Mouse (Mus musculus): ENCODE data around the gene Wtap.
"Not testable (repeated sequence)": the region's sequence is repeated elsewhere in the genome, so short reads cannot be mapped to it uniquely, and the experiment has no call there.

Gene Wtap

DNA sequence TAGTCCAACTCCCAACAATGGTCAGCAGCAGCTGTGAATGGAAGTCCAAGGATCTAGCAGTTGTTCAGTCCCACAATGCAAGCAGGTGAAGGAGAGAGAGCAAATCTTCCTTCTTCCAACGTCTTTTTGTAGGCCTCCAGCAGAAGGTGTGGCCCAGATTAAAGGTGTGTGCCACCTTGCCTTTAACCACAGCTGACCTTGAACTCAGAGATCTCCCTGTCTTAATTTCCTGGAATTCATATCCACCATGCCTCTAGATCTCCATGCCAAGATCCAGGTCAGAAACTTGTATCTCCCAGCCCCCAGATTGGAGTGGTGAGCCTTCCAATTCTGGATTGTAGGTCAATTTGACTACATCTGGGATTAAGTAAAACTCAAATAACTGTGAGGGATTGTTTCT is at the start of gene Wtap:
TSS of gene Wtap (minus strand) at position 101 of the 400 bp plus-strand sequence.
- DNase-seq (ENCODE audit: low spot score) = no peak

DNA sequence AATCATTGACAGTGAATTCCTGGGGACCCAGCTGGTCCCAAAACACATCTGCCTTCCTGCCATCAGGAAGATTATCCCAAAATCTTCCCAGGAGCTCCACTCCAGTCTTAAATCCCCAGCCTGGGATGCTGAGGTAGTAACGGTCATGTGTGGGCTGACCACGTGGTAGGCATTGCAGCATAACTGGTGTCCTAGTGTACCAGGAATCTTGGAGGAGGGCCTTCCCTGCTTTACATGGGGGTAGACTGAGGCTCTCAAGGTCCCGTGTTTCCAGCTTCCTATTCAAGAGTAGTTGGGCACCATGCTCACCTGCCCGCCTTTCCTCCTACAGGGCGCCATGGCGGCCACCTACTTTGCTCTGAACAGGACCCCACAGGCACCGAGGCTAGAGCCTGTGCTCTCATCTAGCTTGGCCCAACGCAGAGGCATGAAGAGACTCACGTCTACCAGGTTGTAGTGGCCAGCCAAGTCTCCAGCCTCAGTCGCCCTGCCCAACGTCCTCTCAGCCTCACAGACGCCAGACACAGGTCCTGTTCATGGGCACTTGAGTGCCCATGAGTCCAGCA is 42.7 kb upstream of the Wtap start:
- DNase-seq (ENCODE audit: low spot score) = not testable (repeated sequence)

DNA sequence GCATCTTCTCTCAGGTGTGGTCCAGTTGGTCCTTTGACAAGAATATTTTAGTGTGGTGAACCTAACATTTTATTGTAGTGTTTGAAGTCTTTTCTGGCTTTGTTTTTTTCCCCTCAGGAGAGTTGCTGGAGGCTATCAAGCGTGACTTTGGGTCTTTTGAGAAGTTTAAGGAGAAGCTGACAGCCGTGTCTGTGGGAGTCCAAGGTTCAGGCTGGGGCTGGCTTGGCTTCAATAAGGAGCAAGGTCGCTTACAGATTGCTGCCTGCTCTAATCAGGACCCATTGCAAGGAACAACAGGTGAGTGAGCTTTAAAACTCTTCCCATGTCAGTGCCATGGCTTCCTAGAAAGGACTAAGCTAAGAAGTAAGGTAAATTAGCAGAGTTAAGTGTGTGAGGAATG is 19.3 kb upstream of the Wtap start:
- no peak for DNase-seq (ENCODE audit: low spot score)

DNA sequence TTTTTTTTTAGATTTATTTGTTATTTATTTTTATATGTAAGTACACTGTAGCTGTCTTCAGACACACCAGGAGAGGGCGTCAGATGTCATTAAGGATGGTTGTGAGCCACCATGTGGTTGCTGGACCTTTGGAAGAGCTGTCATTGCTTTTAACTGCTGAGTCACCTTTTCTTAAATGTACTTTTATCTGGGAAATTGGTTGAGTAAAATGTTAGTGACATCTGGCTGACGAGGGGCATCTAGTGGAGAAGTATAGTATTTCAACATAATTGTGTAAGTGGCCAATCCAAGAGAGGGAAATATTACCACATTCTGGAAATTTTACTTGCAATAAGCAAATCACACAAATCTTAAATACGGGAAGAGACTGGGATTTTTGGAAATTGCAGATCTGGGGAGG is 15.9 kb upstream of the Wtap start:
- DNase-seq (ENCODE audit: low spot score) = no peak

DNA sequence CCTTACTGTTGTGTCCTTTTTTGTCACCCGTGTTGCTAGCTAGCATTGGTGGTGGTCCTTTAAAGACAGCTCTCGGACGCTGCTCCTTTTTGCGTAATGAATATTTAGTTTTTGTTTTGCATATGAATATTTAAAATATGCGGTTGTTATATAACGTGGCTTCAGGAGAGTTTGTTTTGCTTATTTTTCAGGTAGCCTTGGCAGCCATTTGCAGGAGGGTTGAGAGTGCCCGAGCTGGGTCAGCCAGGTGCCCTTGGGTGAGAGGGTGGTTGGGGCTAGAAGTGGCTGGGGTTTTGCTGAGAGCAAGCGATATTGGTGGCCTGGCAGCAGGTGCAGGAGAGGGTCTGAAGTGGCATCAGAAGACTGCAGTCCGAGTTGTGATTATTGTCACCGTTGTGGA is 14.6 kb upstream of the Wtap start:
- no peak for DNase-seq (ENCODE audit: low spot score)

DNA sequence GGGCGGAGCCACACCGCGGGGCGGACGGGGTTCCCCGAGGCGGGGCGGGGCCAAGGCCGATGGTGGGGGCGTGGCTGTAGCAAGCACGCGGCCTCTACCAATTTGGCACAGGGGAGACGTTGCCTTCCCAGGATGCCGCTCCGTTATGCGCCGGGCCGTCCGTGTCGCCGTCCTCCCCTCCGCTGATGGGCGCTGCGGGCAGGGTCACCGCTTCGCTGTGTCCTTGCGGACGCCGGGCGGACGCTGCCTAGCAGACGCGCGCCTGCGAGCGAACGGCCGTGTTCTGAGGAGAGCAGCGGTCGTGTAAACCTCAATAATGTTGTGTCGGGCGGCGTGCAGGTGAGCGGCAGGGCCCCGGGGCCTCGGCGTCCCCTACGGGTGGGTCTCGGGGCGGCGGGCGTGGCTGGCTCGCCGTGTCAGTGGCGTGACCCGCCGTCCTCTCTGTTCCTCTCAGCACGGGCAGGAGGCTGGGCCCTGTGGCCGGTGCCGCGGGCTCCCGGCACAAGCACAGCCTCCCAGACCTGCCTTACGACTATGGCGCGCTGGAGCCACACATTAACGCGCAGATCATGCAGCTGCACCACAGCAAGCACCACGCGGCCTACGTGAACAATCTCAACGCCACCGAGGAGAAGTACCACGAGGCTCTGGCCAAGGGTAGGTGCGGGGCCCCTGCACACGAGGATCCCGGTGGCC is 13.9 kb upstream of the Wtap start:
- peak; percentile 99 for DNase-seq (ENCODE audit: low spot score)

DNA sequence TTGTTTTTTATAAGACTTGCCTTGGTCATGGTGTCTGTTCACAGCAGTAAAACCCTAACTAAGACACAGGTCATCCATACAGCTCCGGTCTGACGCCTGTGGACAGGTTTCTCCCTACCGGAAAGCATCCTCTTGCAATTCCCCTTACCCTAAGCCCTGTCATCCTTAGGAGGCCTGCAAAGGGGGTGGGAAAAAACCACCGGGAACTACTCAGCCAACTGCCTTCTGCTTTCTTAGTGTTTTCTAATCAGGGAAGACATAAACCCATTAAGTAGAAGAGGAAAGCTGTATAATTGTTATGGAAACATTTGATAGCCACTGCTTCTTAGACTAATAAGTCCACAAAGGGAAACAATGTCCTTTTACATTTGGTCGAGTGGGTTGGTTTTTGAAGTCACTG is 13.0 kb upstream of the Wtap start:
- DNase-seq (ENCODE audit: low spot score) = no peak

DNA sequence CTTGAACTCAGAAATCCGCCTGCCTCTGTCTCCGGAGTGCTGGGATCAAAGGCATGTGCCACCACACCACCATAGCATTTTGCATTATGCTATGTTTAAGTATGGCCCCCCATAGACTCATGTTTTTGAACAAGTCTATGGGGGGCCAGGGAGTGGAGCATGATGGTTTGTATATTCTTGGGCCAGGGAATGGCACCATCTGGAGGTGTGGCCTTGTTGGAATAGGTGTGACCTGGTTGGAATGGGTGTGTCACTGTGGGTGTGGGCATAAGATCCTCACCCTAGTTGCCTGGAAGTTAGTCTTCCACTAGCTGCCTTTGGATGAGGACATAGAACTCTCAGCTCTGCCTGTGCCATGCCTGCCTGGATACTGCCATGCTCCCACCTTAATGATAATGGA is 12.6 kb upstream of the Wtap start, which contains the start of gene Sod2:
TSS of gene Sod2 (plus strand) at position 301 of the 400 bp plus-strand sequence.
- not testable (repeated sequence) for DNase-seq (ENCODE audit: low spot score)

DNA sequence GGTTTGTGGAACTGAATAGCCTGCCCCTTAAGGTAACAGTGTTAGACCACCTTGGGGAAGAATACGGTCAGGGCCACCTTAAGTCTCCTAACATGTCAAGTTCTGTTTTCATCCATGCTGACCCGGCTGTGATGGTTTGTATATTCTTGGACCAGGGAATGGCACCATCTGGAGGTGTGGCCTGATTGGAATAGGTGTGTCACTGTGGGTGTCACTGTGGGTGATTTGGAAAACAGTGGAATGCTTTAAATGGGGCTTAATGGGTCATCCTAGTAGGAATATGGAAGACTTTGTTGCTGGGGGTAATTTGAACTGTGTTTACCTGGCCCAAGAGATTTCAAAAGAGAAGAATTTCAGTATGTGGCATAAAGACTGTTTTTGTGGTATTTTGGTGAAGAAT is 10.5 kb upstream of the Wtap start:
- not testable (repeated sequence) for DNase-seq (ENCODE audit: low spot score)

DNA sequence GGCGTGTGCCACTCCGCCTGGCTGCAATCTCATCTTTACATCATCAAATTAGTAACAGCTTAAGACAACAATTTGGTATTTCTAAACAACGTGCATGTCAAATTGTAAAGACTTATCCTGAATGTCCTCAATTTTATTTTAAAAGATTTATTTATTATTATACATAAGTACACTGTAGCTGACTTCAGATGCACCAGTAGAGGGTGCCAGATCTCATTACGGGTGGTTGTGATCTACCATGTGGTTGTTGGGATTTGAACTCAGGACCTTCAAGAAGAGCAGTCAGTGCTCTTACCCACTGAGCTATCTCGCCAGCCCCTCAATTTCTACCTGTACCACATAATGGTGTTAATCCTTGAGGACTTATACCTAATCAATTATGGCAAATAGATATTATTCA is 8.3 kb upstream of the Wtap start:
- not testable (repeated sequence) for DNase-seq (ENCODE audit: low spot score)

DNA sequence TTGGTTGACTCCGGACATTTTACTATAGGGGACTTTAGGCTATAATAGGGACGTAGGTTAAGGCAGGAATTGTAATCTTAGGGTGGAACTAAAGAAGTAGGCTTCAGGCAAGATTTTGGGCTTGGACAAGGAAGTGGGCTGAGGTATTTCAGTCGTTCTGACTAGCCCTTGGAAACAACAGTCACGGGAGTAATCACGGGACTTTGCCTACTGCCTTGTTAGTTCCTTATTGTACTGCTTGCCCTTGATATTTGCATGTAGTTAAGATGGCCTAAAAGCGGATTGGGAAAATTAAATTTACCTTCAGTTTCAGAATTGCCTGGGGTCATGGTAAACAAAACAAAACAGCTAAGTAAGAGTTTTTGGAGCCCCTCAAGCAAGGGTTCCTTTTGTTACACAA is 5.1 kb upstream of the Wtap start:
- DNase-seq (ENCODE audit: low spot score) = no peak

DNA sequence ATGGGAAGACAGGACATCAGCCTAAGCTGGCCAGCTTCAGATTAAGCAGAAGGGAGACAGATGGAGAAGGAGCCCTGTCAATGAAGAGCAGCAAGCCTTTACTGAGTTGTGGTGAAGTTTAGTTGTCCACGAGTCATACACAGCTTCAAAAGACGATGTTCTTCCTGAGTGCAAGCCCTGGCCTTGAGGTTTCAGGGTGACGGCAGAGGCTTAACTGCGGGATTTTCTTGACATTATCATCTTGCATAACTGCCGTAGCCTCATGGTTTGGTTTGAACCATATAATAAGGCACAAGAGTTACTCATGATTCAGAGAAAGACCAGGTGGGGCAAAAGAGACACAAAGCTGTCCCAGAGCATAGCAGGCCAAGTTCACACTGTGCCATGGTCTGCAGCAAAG is 3.9 kb upstream of the Wtap start:
- DNase-seq (ENCODE audit: low spot score) = no peak

DNA sequence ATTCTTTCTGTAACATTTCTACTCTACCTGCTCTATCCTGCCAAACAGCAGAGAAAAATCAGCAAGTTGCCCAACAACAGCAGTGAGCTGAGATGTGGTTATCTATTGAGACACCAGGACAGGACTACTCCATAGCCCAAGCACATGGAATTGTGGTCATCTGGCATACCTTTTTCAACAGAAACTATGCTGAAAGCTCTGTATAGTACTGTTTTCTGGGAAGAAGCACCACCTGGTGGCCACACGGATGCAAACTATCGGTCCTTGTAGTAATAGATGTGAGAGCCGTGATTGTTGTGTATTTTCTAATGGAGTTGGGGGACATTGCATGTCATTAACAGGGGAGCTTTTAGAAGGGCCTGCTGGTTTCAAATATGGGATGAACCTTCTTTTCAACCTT is 2.4 kb upstream of the Wtap start:
- no peak for DNase-seq (ENCODE audit: low spot score)

DNA sequence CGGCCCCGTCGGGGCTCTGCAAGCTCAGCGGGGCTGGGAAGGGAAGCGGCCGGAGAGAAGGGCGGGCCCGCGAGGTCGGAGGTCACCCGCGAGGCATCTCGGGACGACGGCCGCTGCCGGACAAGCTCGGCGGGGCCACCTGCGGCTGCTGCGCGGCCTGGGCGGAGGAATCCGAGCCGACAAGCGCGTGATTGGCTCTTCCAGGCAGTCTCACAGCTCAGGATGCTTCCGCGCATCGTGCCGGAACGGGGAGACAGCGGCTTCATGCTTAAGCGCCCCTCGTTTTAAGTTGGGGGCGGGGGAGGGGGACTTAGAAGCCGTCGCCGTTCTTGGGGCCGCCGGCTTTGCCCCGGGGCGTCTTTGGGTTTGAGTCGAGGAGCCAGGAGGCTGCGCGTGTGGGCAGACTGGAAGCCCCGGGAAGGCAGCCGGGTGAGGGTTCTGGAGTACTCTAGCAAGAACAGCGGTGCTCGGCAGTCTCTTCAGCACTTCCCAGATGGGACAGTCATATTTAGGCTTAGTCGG is 1.4 kb downstream of the Wtap start:
- DNase-seq (ENCODE audit: low spot score) = peak; percentile 87

DNA sequence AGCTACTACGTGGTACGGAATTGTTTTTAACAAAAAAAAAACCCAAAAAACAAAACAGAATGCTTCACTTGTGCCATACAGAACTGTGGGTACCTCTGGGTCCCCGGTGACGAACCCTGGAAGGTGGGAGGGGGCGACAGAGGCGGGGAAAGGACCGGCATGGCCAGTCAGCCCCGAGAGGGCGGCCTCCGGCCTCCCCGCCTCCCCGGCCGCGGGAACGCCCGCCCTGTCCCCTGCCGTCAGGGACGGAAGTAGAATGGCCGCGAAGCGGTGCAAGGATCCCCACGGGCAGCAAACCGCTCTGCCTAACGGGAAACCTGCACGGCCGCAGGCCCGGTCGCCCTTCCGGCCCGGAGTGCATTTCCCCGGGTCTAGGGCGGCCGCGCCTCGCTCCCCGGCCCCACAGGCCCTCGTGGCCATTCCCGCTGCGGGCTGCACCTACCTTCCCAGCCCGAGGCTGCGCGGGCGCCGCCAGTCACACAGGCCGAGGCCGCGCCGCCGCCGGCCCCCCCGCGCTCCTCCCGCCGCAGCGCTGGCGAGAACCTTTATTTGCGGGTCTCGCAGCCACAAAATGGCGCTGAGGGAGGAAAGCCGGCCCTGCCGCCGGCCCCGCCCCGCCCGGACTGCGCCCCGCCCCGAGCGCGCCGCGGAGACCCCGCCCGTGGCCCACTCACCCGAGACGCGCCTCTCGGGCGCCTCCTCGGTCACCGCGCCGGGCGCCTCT is 2.2 kb downstream of the Wtap start:
- DNase-seq (ENCODE audit: low spot score) = peak; percentile 87

DNA sequence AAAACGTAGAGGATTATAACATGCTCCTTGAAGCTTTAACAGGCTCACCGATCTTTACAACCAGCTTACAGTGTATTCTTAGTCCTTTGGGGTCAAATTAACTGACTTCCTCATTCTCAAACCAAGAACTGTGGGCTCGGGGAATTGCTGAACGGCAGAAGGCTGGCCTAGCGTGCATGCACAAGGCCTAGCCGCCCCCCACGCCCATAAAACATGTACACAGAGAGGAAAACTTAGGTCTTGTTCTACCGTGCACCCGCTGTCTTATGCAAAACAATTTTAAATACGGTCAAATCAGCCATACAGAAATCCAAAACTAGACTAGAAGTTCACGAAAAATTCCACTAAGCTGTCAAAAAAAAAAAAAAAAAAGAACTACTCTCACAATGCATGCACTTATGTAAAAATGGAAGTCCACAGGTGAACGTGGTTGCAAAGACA is 2.8 kb downstream of the Wtap start:
- DNase-seq (ENCODE audit: low spot score) = no peak

DNA sequence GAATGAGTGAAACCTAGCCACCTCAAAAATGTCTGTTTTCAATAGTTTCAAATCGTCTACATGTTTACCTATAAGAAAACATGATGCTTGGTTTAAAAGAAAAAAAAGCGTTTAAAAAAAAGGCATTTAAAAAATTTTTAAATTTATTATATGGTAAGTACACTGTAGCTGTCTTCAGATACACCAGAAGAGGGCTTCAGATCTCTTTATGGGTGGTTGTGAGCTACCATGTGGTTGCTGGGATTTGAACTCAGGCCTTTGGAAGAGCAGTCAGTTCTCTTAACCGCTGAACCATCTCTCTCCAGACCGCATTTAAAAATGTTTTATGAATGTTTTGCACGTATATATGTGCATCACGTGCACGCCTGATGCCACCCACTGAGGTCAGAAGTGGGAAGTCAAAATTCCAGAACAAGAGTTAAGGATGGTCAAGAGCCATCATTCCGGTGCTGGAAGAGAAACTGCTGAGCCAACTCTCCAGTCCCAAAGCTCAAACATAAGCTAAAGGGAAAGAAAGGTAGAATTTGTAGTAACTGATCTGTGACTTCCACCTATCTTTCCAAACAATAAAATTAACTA is 3.3 kb downstream of the Wtap start:
- DNase-seq (ENCODE audit: low spot score) = no peak

DNA sequence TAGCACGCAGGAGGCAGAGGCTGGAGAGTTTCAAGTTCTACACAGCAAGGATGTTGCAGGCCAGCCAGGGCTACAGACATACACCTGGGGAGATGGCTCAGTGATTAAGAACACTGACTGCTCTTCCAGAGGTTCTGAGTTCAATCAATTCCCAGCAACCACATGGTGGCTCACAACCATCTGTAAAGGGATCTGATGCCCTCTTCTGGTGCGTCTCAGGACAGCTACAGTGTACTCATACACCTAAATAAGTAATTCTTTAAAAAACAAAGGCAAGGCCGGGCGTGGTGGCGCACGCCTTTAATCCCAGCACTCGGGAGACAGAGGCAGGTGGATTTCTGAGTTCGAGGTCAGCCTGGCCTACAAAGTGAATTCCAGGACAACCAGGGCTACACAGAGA is 5.9 kb downstream of the Wtap start:
- DNase-seq (ENCODE audit: low spot score) = not testable (repeated sequence)

DNA sequence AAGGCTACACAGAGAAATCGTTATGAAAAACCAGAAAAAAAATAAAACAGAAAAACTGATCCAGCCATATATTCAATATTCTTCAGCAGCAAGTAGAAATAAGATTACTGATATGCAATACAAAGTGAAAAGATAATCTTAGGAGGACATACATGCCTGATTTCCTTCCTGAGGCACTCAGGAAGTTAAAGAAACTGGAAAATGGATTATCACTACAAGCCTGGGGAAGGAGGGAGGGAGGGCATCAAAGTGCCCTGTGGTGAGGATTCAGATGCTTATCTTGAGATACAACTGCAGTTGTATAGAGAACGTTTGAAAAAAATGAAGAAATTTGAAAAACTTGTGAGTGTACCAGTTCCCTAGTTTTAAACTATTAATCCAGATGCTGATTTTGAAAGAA is 10.0 kb downstream of the Wtap start:
- no peak for DNase-seq (ENCODE audit: low spot score)

DNA sequence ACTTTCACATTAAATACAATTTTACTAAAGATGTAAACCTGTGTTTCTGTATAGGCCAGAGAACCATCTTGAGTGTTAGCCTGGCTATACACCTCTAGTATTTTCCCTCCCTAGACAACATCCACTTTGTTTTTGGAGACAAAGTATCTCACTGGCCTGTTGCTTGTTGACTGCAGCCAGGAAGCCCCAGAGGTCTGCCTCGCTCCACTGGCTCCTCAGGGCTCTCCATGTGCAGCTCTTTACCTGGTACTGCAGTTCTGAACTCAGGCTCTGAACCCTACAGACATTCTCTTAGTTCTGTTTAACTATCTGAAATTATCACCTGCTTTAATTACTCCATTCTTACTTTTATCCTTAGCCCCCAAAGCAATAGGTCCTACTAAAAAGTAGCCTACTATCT is 15.4 kb downstream of the Wtap start:
- DNase-seq (ENCODE audit: low spot score) = no peak

DNA sequence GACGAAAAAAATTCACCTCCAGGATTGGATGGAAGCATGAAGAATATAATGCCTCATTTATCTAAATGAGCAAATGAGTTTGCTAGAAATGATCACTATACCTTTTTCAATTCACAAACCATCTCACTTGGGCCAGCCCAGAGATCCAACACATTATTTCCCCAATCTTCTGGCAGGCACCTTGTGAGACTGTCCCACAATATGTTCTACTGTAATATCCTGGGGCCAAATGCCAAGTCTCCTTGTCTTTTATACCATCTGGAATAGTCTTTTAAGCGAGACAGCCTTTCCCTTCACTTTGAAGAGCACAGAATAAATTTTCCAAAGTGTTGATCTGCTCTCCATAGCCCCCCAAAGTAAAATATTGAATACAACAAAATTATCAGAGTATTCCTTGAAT is 20.1 kb downstream of the Wtap start:
- DNase-seq (ENCODE audit: low spot score) = no peak

DNA sequence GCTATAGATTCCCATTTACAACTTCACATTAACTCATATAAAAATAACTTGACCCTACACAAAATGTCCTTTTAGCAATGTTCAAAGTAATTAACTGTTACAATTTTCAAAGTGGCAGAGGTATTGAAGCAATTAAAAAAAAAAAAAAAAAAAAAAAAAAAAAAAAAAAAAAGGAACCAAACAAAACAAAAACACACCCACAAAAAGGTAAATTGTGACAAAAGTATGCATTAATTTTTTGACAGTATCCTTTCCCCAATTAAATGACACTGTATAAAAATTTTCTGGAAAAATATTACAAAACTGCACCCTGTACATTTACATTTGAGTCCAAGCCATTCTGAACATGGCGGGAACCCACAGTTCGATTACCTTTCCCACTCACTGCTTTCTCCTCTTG is 26.8 kb downstream of the Wtap start:
- DNase-seq (ENCODE audit: low spot score) = no peak

DNA sequence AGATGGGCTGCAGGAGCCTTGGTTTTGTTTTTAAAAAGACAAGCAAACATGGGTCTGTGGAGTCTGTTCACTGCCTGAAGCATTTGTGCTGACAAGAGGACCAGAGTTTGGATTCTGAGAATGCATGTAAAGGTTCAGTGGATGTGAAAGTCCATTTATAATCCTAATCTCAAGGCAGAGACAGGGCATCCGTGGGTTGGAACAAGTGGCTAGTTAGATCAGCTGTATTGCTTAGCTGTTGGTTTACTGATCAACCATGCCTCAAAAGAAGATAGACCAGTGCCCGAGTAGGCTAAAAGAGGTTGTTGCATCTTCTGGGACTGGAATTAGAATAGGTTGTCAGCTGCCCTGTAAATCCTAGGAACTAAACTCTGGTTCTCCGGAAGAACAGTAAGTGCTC is 30.5 kb downstream of the Wtap start:
- no peak for DNase-seq (ENCODE audit: low spot score)
